Mouse (Mus musculus): Measurements from ENCODE around the gene Ptf1a. TPM values are rescaled to one million over a fixed set of nuclear protein-coding genes. Genes with fewer than 3 reads are reported as not detected.

Ptf1a gene
- polyA plus RNA-seq (2021; fragmentation: Nextera tagmentation): not detected in 2 replicates
- long read RNA-seq, experiment 1: 0 reads
- long read RNA-seq, experiment 2: 0 reads

GRCm38 (mm10) chr2:19444931-19445831, at the start of gene Ptf1a:
Gene Ptf1a, plus strand, starts transcription at chr2:19445663.

Other genes with a start within 250 kb of the Ptf1a start
- 0.48 and 0.51 TPM in 2 replicates for gene Armc3, start 246.4 kb upstream of the Ptf1a start, polyA plus RNA-seq (2021; fragmentation: Nextera tagmentation)
- gene Msrb2, start 74.2 kb upstream of the Ptf1a start, polyA plus RNA-seq (2021; fragmentation: Nextera tagmentation): 49.7 and 56.2 TPM in 2 replicates
- not detected in 2 replicates for gene 4921504E06Rik, start 108.3 kb downstream of the Ptf1a start, polyA plus RNA-seq (2021; fragmentation: Nextera tagmentation)
- 3.8 and 19.2 TPM in 2 replicates for gene Otud1, start 212.1 kb downstream of the Ptf1a start, polyA plus RNA-seq (2021; fragmentation: Nextera tagmentation)